Mouse (Mus musculus): ENCODE data around the gene Pold1.

The Pold1 gene

DNA sequence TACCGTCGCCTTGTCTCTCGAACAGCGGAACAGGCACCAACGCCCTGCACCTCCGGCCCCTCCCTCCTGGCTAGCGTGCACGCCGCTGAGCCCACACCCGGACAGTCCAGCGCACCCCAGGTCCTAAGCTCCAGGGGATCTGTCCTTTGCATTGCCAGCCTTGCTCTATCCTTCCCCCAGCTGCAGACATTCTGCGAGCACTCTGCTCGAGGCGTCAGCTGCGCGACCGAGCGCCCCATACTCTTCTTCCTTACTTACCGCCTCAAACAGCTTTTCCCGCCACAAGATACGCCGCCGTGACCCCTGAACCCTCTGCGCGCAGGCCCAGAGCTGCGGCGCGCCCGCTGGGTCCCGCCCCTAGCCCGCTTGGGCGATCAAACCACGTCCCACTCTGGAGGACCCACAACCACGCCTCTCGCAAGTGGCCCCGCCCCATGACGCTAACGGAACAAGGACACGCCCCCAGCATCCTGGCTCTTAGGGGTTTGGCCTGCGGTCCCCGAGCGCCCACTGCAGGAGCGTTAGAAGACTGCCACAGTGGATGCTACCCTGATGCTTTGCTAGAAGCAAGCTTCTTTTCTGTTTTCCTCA lies at the start of gene Pold1:
TSS of gene Pold1 (minus strand) at position 353 of the 591 bp plus-strand sequence.
- DNase-seq, result peak; percentile 98

DNA sequence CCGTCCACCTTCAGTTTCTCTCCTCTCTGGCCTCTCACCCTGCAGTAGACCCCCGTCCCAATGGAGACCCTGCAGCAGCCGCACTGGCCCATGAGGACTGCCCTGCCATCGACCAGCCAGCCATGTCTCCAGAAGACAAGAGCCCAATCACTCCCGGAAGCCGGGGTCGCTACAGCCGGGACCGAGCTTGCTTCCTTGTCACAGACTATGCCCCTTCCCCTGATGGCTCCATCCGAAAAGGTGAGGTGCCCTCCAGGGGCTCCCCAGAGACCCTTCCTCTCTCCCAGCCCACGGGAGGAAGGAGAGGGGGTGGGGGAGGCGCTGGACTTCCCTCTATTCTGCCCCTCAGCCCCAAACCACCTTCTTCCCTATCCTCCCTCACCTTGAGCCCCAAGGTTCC lies 49.7 kb upstream of the Pold1 start:
- DNase-seq, result no peak

DNA sequence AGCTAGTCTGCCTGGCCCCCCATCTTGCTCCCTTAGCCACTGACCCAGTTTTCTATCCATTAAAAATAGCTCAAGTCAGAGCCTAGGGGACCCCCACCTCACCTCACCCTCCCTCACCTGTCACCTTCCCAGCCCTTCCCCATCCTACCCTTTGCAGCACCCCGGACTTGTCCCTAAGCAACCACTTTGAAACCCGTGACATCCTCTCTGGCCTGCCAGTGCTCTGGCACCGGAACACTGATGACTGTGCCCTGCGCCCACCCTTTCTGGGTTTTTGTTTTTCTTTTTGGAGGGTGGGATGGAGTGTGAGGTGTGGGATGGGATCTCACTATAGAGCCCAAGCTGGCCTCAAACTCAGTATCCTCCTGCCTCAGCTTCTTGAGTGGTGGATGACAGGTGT lies 49.0 kb upstream of the Pold1 start:
- no peak for DNase-seq

DNA sequence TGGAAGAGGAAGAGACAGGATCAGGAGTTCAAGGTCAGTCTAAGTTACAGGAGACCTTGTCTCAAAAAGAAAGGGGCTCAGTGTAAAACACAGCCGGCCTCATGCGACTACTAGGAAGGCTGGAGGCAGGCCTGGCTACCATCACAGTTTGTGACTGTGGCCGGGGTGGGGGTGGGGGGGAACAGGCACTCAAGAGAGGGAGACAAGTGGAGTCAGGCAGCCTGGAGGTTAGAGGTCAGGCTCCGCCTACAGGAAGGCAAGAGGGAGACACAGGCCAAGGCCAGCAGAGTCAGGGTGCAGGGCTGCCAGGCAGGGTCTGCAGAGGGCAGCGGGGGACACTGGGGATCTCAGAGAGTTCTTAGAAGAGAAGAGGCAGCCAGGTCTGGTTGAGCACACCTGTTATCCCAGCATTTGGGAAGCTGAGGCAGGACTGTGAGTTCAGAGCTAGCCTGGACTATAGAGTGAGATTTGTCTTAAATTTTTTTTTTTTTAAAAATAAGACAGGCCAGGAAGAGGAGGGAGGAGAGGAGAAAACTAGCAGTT lies 48.4 kb upstream of the Pold1 start:
- no peak for DNase-seq

DNA sequence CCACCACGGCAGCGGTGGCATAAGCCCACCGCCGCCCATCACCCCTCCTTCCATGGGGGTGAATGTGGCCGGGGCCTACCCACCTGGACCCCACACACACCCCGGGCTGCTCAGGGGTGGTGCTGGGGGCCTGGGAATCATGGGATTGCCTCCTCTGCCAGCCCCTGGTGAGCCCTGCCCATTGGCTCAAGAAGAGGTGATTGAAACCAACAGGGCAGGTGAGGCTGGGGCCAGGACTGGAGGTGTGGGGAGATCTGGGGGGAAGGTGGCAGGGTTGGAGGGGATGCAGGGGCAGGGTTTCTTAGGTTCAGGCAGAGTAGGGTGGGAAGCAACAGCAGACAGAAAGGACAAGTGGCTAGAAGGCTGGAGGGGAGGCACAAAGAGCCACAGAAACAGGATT lies 47.4 kb upstream of the Pold1 start:
- DNase-seq, result no peak

DNA sequence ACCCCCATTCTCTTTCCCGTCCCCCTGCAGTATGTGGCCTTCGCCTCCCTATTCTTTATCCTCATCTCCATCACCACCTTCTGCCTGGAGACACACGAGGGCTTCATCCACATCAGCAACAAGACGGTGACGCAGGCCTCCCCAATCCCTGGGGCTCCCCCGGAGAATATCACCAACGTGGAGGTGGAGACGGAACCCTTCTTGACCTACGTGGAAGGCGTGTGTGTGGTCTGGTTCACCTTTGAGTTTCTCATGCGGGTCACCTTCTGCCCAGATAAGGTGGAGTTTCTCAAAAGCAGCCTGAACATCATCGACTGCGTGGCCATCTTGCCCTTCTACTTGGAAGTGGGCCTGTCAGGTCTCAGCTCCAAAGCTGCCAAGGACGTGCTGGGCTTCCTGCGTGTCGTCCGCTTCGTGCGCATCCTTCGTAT lies 46.5 kb upstream of the Pold1 start:
- DNase-seq, result no peak

DNA sequence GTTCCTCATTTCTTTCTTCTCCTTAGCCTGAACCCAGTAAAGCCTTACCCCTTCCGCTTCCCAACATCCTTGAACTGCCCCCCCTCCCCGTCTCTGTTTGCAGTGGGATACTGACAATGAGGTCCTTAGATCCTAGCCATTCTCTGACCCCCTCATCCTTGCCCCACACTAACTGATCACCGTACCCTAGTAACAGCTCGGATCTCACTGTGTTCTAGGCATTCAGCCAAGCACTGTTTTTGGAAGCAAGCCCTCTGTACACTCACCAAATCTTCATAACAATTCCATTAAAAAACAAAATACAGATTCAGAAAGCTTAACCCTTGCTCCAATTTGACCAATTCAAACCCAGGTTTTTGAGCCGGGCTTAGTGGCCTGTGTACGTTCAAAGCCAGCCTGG lies 45.6 kb upstream of the Pold1 start:
- peak; percentile 47 for DNase-seq

DNA sequence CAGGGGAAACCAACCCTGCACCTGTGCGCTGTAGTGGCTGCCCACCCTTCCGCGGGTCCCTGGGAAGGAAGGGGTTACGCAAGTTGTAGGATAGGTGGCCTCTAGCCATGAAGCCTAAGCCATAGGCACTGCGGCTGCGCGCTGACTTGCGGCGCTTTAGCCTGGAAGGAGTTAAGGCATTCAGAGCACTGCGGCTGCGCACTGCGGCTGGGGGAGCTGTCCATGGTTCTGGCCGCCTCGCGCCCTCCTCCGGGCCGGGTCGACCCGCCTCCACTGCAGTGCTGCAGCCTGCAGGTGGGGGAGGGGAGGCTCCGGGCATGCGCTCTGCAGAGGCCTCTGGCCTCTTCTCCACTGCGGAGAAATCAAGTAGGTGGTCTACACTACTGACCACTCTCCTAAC lies 45.1 kb upstream of the Pold1 start:
- DNase-seq, result peak; percentile 92

DNA sequence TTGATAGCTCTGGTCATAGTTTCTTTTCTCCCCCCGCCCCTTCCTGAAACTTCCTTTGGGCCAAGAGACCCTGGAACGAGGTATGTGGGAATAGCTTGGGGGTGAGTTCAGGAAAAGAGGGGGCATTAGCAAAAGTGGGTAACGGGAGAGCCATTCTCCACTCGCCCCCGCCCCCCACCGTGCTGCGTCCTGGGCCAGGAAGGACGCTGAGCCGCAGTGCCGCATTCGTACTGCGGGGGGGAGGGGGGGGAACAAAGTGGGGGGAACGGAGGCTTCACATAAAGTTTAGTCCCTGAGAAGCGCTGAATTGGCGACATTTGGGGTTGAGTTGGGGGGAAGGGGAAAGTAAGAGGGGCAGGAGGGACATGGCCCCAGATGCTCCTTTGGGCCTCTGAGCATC lies 44.4 kb upstream of the Pold1 start:
- DNase-seq, result no peak

DNA sequence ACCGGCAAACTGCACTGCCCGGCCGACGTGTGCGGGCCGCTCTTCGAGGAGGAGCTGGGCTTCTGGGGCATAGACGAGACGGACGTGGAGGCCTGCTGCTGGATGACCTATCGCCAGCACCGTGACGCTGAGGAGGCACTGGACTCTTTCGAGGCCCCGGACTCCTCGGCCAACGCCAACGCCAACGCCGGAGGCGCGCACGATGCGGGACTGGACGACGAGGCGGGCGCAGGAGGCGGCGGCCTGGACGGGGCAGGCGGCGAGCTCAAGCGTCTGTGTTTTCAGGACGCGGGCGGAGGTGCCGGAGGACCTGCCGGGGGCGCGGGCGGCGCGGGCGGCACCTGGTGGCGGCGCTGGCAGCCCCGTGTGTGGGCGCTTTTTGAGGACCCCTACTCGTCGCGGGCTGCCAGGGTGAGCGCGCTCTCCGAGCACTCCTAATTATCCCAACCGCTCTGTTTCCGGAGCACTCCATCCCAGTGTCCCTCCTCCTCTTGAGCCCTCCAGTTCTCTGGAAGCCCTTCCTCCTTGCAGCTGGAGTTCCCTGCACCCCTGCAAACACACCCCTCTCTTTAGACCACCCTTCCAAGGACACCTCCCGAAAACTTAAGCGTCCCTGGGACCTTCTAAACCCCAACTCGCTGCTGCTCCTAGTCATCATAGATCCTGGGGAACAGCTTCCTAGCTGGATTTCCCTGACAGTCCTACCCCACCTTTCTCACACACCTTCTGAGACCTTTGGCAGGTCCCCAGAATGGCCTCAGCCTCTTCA lies 42.9 kb upstream of the Pold1 start:
- DNase-seq, result peak; percentile 35

DNA sequence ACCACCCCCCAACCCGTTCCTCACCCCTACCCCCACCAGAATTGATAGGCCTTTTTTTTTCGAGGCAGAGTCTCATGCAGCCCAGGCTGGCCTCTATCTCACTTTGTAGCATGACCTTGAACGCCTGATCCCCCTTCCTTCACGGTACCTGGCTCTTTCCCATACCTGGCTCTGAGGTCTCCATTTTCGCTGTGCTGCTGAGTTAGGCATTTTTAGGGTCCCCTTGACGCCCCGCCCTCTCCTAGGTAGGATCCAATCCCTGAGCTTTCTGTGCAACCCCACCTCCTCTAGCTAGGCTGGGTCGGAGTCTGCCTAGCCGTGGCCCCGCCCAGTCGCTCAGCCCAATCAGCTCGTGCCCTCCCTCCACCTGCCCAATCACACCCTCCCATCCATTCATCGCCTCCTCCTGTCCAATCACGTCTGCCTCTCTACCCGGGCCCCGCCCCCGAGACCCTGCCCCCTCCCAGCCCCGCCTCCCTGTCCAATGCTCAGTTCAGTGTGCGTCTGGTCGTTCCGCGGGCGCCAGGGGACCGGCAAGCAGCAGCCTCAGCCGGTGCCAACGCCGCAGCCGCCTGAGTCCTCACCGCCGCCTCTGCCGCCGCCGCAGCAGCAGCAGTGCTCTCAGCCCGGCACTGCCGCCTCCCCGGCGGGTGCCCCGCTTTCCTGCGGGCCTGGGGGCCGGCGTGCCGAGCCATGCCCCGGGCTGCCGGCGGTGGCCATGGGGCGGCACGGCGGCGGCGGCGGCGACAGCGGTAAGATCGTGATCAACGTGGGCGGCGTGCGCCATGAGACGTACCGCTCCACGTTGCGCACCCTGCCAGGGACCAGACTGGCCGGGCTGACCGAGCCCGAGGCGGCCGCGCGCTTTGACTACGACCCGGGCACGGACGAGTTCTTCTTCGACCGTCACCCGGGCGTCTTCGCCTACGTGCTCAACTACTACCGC lies 42.0 kb upstream of the Pold1 start, which contains the start of gene Kcnc3:
TSS of gene Kcnc3 (plus strand) at position 263 of the 946 bp plus-strand sequence.
- peak; percentile 90 for DNase-seq

DNA sequence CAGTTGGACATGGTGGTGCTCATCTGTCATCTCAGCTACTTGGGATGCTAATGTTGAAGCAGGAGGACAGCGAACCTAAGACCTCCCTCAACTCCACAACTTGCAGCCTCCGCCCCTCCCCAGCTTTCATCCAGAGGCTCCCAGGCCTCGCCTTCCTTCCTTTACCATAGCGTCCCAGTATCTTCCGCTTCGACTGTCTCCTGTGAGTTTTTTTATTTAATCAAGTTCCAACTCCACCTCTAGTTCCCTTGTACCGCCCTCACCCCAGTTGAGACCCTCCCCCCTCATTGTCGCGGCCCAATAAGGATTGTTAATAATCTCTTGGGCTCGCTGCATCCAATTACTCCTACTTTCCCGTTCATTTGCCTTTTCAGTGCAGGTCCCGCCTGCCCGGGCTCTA lies 41.3 kb upstream of the Pold1 start:
- peak; percentile 45 for DNase-seq

DNA sequence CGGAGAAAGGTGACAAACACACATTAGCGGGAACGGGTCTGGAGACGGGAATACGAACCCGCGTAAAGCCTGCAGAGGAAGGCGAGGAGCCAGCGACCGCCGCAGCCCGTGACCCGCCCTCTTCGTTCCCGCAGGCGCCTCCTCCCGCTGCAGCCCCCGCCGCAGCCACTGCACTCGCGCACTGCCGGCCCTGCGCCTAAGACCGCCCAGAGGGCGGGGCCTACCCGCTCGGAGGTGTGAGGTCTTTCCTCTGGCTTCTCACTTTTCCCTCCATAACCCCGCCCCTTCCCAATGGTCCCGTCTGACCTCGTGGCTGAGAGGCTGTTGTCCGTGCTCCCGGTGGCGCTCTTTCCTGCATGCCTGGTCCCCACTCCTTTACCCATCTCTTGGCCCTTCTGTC lies 40.5 kb upstream of the Pold1 start:
- DNase-seq, result peak; percentile 68

DNA sequence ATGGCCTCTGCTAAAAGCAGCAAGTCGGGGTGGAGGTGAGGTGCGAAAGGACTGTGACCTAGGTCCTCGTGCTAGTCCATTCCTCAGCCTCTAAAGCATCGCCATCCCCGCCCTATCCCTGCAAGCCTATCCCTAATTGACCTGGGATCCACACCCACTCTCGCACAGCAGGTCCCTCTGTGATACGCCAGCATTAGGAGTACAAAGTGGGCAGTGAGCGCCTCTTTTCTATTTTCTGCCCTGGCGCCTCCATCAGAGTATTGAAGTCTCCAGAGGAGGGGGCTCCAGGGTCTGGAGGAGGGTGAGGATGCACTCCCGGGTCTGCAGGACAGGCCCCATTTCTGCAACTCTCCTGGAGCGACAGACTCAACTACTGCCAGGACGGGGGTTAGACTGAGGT lies 39.7 kb upstream of the Pold1 start:
- no peak for DNase-seq

DNA sequence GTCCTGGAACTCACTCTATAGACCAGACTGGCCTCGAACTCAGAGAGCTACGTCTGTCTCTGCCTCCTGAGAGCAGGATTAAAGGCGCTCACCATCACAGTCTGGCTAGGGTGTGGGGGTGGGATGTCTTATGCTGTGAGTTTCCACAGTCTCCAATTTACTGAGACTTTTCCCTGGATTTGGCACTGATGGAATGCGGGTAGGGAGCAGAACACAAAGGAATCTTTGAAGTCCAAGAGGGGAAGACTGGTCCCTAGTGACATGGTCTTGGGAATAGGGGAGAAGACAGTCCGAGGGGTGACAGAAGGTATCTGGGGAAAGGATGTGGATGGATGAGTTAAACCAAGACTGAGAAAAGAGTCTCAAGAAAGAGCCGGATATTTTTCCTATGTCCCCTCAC lies 39.0 kb upstream of the Pold1 start:
- DNase-seq, result no peak

DNA sequence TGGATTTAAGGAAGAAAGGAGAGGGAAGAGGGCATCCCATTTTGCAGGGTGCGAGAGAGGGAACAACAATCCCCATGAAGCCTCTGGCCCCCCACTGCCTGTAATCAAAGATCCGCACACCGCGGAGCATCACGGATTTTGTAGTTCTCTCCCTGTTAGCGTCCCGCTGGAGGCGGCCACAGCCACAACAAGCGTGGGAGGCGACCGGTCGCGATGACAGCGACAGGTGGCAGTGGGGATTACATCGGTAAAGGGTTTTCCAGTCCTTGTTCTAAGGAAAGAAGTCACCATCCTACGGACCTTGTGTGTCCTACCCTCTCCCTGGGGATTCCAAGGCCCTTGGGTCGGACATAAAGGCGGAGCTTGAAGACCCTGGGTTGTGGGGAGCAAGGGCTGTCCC lies 38.3 kb upstream of the Pold1 start:
- peak; percentile 79 for DNase-seq

DNA sequence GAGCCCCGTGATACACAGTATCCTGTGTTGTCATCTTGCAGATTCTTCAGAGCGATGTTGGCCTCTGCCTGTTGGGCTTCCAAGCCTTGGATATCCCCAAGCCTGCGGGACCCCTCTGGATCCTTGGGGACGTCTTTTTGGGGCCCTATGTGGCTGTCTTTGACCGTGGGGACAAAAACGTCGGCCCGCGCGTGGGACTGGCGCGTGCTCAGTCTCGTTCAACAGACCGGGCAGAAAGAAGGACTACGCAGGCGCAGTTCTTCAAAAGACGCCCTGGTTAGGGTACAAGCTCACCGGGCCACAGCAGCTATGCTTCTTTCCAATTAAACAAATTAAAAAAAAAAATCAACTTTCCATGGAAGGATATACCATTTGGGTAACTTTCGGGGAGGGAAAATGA lies 37.9 kb upstream of the Pold1 start:
- peak; percentile 73 for DNase-seq

DNA sequence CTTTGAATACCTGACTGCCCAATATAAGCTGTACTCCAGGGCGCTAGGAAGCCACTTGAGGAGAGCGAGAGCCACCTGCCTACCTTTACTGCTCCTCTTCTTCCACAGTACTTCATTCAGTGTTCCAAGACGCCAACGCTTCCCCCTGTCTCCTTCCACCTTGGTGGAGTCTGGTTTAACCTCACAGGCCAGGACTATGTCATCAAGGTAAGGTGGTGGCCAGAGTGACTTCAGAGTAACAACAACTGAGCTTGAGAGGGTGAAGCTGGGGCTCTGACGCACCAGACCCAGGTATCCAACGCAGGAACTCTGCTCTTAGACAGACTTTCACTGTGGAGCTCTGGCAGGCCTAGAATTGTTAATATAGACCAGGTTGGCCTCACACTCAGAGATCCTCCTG lies 37.0 kb upstream of the Pold1 start:
- no peak for DNase-seq

DNA sequence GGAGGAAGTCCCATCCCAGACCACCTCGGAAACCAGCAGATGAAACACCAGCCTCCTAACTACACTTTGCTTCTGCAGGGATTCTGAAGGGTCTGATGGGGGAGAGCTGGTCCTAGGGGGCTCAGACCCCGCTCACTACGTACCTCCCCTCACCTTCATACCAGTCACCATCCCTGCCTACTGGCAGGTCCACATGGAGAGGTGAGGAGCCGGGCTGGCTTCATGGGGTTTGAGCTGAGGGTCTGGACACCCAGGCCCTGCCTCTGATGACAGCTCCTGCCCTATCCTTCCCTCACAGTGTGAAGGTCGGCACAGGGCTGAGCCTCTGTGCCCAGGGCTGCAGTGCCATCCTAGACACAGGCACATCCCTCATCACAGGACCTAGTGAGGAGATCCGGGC lies 36.3 kb upstream of the Pold1 start:
- no peak for DNase-seq

DNA sequence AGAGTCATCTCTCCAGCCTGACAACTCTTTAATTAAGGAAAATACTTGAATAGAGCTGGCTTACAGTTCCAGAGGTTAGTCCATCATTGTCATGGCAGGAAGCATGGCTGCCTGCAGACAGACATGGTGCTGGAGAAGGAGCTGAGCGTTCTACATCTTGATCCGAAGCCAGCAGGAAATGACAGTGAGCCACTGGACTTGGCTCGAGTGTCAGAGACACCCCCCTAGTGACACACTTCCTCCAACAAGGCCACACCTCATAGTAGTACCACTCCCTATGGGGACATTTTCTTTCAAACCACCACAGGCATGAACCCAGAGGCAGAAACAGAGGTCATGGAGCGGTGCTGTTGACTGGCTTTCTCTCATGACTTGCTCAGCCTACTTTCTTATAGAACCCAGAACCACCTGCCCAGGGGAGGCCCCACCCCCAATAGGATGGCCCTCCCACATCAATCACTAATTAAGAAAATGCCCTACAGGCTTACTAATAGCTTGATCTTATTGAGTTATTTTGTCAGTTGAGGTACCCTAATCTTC lies 35.7 kb upstream of the Pold1 start:
- no peak for DNase-seq

DNA sequence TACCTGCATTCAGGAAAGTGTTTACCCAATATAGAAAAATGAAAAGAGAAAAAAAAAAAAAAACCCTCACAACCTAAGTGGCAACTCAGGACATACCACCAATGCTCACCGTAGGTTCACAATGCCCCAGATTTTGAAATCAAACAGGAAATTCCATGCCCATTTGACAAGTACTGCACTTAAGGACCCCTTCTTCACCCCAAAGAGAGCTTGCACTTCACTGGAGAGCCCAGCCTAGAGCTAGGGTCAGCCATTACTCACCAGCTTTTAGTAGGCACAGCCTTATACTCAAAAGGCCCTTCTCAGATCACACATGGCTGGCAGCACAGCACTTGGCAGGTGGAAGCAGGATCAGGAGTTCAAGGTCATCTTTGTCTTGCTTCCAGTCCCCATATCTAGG lies 34.5 kb upstream of the Pold1 start:
- no peak for DNase-seq

DNA sequence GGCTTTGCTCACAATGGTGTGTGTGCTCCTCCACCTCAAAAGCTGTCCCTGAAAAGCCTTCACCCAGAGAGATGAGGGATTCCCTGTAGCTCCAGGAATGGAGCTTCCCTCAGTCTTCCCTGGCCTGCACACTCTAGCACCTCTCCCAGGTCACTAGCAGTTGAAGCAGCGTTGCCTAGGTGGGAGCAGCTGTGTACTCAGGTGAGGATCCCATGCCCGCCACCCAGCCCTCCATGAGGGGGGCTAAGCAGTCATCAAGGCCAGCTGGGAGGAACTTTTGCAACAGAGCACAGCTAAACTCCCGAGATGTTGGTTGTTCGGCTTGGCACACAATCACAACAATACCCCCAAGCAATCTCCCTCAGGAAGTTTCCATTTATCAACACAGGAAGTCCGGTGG lies 34.1 kb upstream of the Pold1 start:
- no peak for DNase-seq

DNA sequence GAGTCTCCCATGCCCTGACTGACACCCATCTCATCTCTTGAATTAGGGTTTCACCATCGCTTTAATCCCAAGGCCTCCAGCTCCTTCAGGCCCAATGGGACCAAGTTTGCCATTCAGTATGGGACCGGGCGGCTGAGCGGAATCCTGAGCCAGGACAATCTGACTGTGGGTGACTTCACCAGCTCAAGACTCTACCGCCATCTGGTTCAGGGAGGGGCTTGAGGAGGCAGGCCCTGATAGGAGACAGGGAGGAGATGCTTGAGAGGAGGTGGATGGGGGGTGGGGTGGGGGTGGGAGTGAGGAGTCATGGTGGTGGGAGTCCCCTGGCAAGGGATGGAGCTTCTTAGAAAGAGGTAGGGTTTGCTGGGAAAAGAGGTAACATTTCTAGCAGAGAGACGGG lies 33.0 kb upstream of the Pold1 start:
- no peak for DNase-seq

Data from right cerebral cortex, postnatal 4 days (tissue).